Mouse (Mus musculus) thymus, adult 2 months (tissue): ENCODE measurements around the gene Castor1. TPM values are rescaled to one million over a fixed set of nuclear protein-coding genes. Genes with fewer than 3 reads are reported as not detected.

Experiments
- DNase-seq: peaks from one replicate; pipeline ENCODE4 v3.0.0; 2021
- H3K27ac ChIP-seq: fragments of 200-500 bp; 2 replicates; pipeline ENCODE4 v1.5.1; 2012; ENCODE audit warnings: low read length, control low read depth; ENCODE audit not compliant: control insufficient read depth, insufficient read depth
- H3K27me3 ChIP-seq: fragments of 200-500 bp; 2 replicates; pipeline ENCODE4 v1.6.1; 2012; ENCODE audit warnings: mild to moderate bottlenecking, low read length, moderate library complexity, mixed read lengths; ENCODE audit not compliant: control insufficient read depth, insufficient read depth
- H3K36me3 ChIP-seq: fragments of 200-500 bp; 2 replicates; pipeline ENCODE4 v1.6.1; 2012; ENCODE audit warnings: mild to moderate bottlenecking, low read length, moderate library complexity; ENCODE audit not compliant: control insufficient read depth, insufficient read depth
- H3K4me1 ChIP-seq: fragments of 200-500 bp; replicated peaks from 2 replicates; pipeline ENCODE4 v1.6.1; 2012; ENCODE audit warnings: low read length; ENCODE audit not compliant: control insufficient read depth, insufficient read depth
- H3K4me3 ChIP-seq: fragments of 200-500 bp; 2 replicates; pipeline ENCODE4 v1.5.1; 2012; ENCODE audit warnings: mild to moderate bottlenecking, low read length, control low read depth, moderate library complexity; ENCODE audit not compliant: control insufficient read depth, insufficient read depth
- CTCF ChIP-seq: fragments of 200-500 bp; IDR thresholded peaks from 2 replicates; pipeline ENCODE4 v1.5.1; 2012; ENCODE audit warnings: mild to moderate bottlenecking, control low read depth, low read length, moderate library complexity, borderline replicate concordance; ENCODE audit not compliant: control insufficient read depth, poor library complexity, insufficient read depth; ENCODE audit errors: extremely low read depth
- POLR2A ChIP-seq: fragments of 200-500 bp; IDR thresholded peaks from 2 replicates; pipeline ENCODE4 v1.6.1; 2012; ENCODE audit warnings: mild to moderate bottlenecking, low read length, control low read depth, moderate library complexity; ENCODE audit not compliant: control insufficient read depth, poor library complexity, insufficient read depth; ENCODE audit errors: extremely low read depth
- WGBS: fragments of 180-500 bp; shearing (Covaris S2); methylation state at CpG from one replicate; pipeline ENCODE4 v1.1.7; 2018; 5-methylcytosine and 5-hydroxymethylcytosine counted together
- polyA plus RNA-seq: library from polyadenylated mRNA; depleted of rRNA; stranded (reverse); fragments of >200 nt; gene quantifications from 2 replicates; pipeline ENCODE4 v1.2.3, GENCODE M21; 2012

Castor1 gene
- polyA plus RNA-seq, 1 experiment: 34.5 TPM

- Histone ChIP-seq H3K36me3 (no peaks in the 10 kb centered on the region), H3K4me1 (peaks cover 49% of the 10 kb centered on the region)
- no peak for DNase-seq
Observed at GRCm38 (mm10) chr11:4263296-4263695, 45.3 kb downstream of the Castor1 start.

GRCm38 (mm10) chr11:4264066-4264465 lies 46.0 kb downstream of the Castor1 start:
- no peak for DNase-seq
- Histone ChIP-seq H3K4me1 (peaks cover 52% of the 10 kb centered on the region), H3K4me3 (no peak overlapping the region), H3K27ac (no peak overlapping the region), H3K36me3 (no peaks in the 10 kb centered on the region), H3K27me3 (peaks cover 2% of the 10 kb centered on the region; the same call in 1 of the 2 replicates)
- TF ChIP-seq CTCF (no peak), POLR2A (no peak)
- WGBS: 78% methylated on average over 7 of the region's 7 CpGs

More at GRCm38 (mm10) chr11:4263296-4263695, 45.3 kb downstream of the Castor1 start:
- TF ChIP-seq CTCF: no peak
- TF ChIP-seq POLR2A: no peak
- H3K27ac ChIP-seq: no peak overlapping the region
- WGBS: 50% methylated on average over 1 of the region's 1 CpGs
- peaks cover 2% of the 10 kb centered on the region; the same call in 1 of the 2 replicates for H3K27me3 ChIP-seq
- no peak overlapping the region for H3K4me3 ChIP-seq

- 0 out of 2 replicates have a peak, but pooled peaks have one; percentile 6 for TF ChIP-seq POLR2A
- 0 out of 2 replicates have a peak, but pooled peaks have one; percentile 25 for TF ChIP-seq CTCF
- no peaks in the 10 kb centered on the region for H3K36me3 ChIP-seq
- peaks cover 38% of the 10 kb centered on the region for H3K4me1 ChIP-seq
- H3K27ac ChIP-seq: no peak overlapping the region
- H3K27me3 ChIP-seq: peaks cover 2% of the 10 kb centered on the region; the same call in 1 of the 2 replicates
- no peak for DNase-seq
- 1% methylated on average over 61 of the region's 61 CpGs for WGBS
- peak overlapping the region; percentile 54 for H3K4me3 ChIP-seq
Observed at GRCm38 (mm10) chr11:4266271-4267201, 48.5 kb downstream of the Castor1 start.

GRCm38 (mm10) chr11:4267202-4267578 lies 49.2 kb downstream of the Castor1 start:
- H3K4me3 ChIP-seq: peak overlapping the region; percentile 54; the same call in 1 of the 2 replicates
- peaks cover 2% of the 10 kb centered on the region; the same call in 1 of the 2 replicates for H3K27me3 ChIP-seq
- 29% methylated on average over 13 of the region's 13 CpGs for WGBS
- TF ChIP-seq POLR2A (no peak), CTCF (no peak)
- no peak for DNase-seq
- H3K36me3 ChIP-seq: no peaks in the 10 kb centered on the region
- H3K27ac ChIP-seq: no peak overlapping the region
- H3K4me1 ChIP-seq: peaks cover 32% of the 10 kb centered on the region

- TF ChIP-seq POLR2A: no peak
- TF ChIP-seq CTCF: no peak
- H3K27ac ChIP-seq: no peak overlapping the region
- no peaks in the 10 kb centered on the region for H3K36me3 ChIP-seq
- H3K4me3 ChIP-seq: no peak overlapping the region
- H3K27me3 ChIP-seq: peaks cover 2% of the 10 kb centered on the region; the same call in 1 of the 2 replicates
- DNase-seq: no peak
- peaks cover 30% of the 10 kb centered on the region for H3K4me1 ChIP-seq
- 33% methylated on average over 6 of the region's 6 CpGs for WGBS
Observed at GRCm38 (mm10) chr11:4268500-4268899, 50.5 kb downstream of the Castor1 start.

GRCm38 (mm10) chr11:4270744-4271459 lies 52.9 kb downstream of the Castor1 start:
- H3K27me3 ChIP-seq: peaks cover 2% of the 10 kb centered on the region; the same call in 1 of the 2 replicates
- peaks cover 25% of the 10 kb centered on the region for H3K4me1 ChIP-seq
- WGBS: 80% methylated on average over 20 of the region's 20 CpGs
- H3K36me3 ChIP-seq: no peaks in the 10 kb centered on the region
- no peak overlapping the region for H3K27ac ChIP-seq
- no peak for DNase-seq
- TF ChIP-seq CTCF: no peak
- no peak for TF ChIP-seq POLR2A
- no peak overlapping the region for H3K4me3 ChIP-seq
